ENCODE assay signal across 27 mouse cellular contexts in genomic region chr7:64332686-64333085, GRCm38 (mm10). TPM values are rescaled to one million over a fixed set of nuclear protein-coding genes. Genes with fewer than 3 reads are reported as not detected.
DNase-seq lines count a peak whose midpoint lies in the region; ATAC-seq and TF ChIP-seq lines count a peak whose summit lies in the region.
"Had no signal": no experiment of that assay in that cellular context is flagged by ENCODE, and none has a peak within 500 bp of the region (broad histone marks: within the 10 kb centered on the region; RNA-seq: fewer than 3 reads in every experiment).

No protein-coding gene starts in this region.

- TF ChIP-seq CTCF in lung, adult 2 months (IDR thresholded peaks at IDR 0.05; ENCODE audit: insufficient read depth, low read length): no peak

- no peak overlapping the region for H3ac ChIP-seq in myocyte (ENCODE audit: control insufficient read depth, insufficient read length)

- no peaks in the 10 kb centered on the region; the same call in 1 of the 2 replicates for H3K4me1 ChIP-seq in lung, adult 2 months (ENCODE audit: control insufficient read depth, insufficient read depth, low read length)
- H3K4me1 ChIP-seq: embryonic facial prominence, embryonic 10.5 days; embryonic facial prominence, embryonic 15.5 days; forebrain, embryonic 13.5 days; limb, embryonic 10.5 days; limb, embryonic 15.5 days; liver, embryonic 13.5 days; midbrain, embryonic 10.5 days; neural tube, embryonic 13.5 days had no signal

- DNase-seq in cerebellum, postnatal 4 days (ENCODE audit: low spot score in 2 of 2): no peak
- DNase-seq in left cerebral cortex, postnatal 4 days: peak; percentile 43
- DNase-seq in left cerebral cortex, postnatal 14 days (ENCODE audit: low spot score in 2 of 2): no peak
- DNase-seq in cerebellum, adult 9-10 months: peak; percentile 50
- no peak for DNase-seq in lung, adult 2 months
- DNase-seq in urinary bladder, adult 18-20 months (ENCODE audit: low spot score in 2 of 2): no peak
- DNase-seq: adrenal gland, postnatal 25 days; gastrocnemius, postnatal 25 days; heart, adult 18-20 months; heart, postnatal 4 days; kidney, adult 2 months; kidney, postnatal 36 days; liver, embryonic 13.5 days; lung, adult 18-20 months; lung, postnatal 10 days had no signal

- no peaks in the 10 kb centered on the region for H3K79me2 ChIP-seq in myocyte (ENCODE audit: control insufficient read depth, insufficient read depth)

- intact Hi-C loops in left cerebral cortex, postnatal 4 days (cut with DNase I): no loop called here
- intact Hi-C loops in left cerebral cortex, postnatal 14 days (cut with DNase I): no loop called here

- no peak for TF ChIP-seq POLR2A in myocyte (IDR thresholded peaks at IDR 0.05; ENCODE audit: insufficient read length, low read depth)
- TF ChIP-seq POLR2A in lung, adult 2 months (IDR thresholded peaks at IDR 0.05; ENCODE audit: borderline replicate concordance, extremely low read depth, low read depth, low read length): no peak

- ATAC-seq in cerebellum, adult (ENCODE audit: insufficient number of reproducible peaks, low FRiP score, low TSS enrichment): 0 out of 2 replicates have a peak, but pooled peaks have one; percentile 6
- ATAC-seq: forebrain, embryonic 13.5 days; Patski had no signal

- H3K36me3 ChIP-seq in myocyte (ENCODE audit: control insufficient read depth, insufficient read depth): peaks cover 36% of the 10 kb centered on the region

- no peak overlapping the region for H3K4me2 ChIP-seq in myocyte (ENCODE audit: low read depth)
- H3K4me2 ChIP-seq: embryonic facial prominence, embryonic 15.5 days; forebrain, embryonic 13.5 days; heart, embryonic 11.5 days; hindbrain, embryonic 14.5 days; limb, embryonic 15.5 days; liver, embryonic 13.5 days; neural tube, embryonic 13.5 days had no signal

- 87% methylated on average over 1 of the region's 1 CpGs for WGBS in lung, adult 2 months

- H3K27me3 ChIP-seq in myocyte (ENCODE audit: control insufficient read depth, insufficient read depth, insufficient read length): no peaks in the 10 kb centered on the region
- H3K27me3 ChIP-seq: embryonic facial prominence, embryonic 15.5 days; forebrain, embryonic 13.5 days; limb, embryonic 15.5 days; liver, embryonic 13.5 days; neural tube, embryonic 13.5 days; Patski had no signal

- H3K4me3 ChIP-seq in myocyte: no peak overlapping the region
- no peak overlapping the region for H3K4me3 ChIP-seq in lung, adult 2 months (replicated peaks; ENCODE audit: extremely low read depth, low read depth, low read length)
- H3K4me3 ChIP-seq: embryonic facial prominence, embryonic 10.5 days; embryonic facial prominence, embryonic 15.5 days; forebrain, embryonic 13.5 days; limb, embryonic 10.5 days; limb, embryonic 15.5 days; liver, embryonic 13.5 days; midbrain, embryonic 10.5 days; neural tube, embryonic 13.5 days had no signal

TF ChIP-seq in myocyte, 11 proteins besides CTCF, POLR2A, EP300 and RAD21:
- peak in 2 of 3 experiments; percentile 9 for TF ChIP-seq MYOG (IDR thresholded peaks at IDR 0.05; ENCODE audit: control insufficient read depth in 1 of 3, insufficient read depth in 1 of 3, insufficient read length in 2 of 3, low read depth in 2 of 3)
- no peak for TF ChIP-seq POLR2AphosphoS2 (IDR thresholded peaks at IDR 0.05; ENCODE audit: insufficient read length, low read depth)
- no peak for TF ChIP-seq E2F4 (IDR thresholded peaks at IDR 0.05; ENCODE audit: insufficient read depth)
- TF ChIP-seq MYOD1 (IDR thresholded peaks at IDR 0.05; ENCODE audit: control insufficient read depth in 1 of 3, insufficient read length in 2 of 3, low read depth in 2 of 3): no peak

RNA-seq across cellular contexts. Expression of gene Fan1, which starts 41.2 kb away (rescaled TPM):
- total RNA-seq in left cerebral cortex, postnatal 4 days (2021): 1 to 10 TPM; 8.4 to 9.6 TPM
- total RNA-seq in left cerebral cortex, postnatal 14 days (2021): 1 to 10 TPM; 8.9 to 9.0 TPM
- polyA plus RNA-seq in myocyte (2012; fragmentation: generic; extraction: Trizol): 1.7 TPM
- 2.7 and 3.8 TPM in 2 replicates for polyA plus RNA-seq in lung, adult 2 months (2012; rRNA removed)

RNA-seq across cellular contexts. Expression of gene Mtmr10, which starts 45.2 kb away (rescaled TPM):
- 10 to 100 TPM; 10.5 to 11.8 TPM for total RNA-seq in left cerebral cortex, postnatal 4 days (2021)
- 10 to 100 TPM; 13.4 to 13.9 TPM for total RNA-seq in left cerebral cortex, postnatal 14 days (2021)
- polyA plus RNA-seq in myocyte (2012; fragmentation: generic; extraction: Trizol): 5.6 TPM
- 10.9 and 13.9 TPM in 2 replicates for polyA plus RNA-seq in lung, adult 2 months (2012; rRNA removed)

RNA-seq across cellular contexts. Expression of gene Mphosph10, which starts 59.4 kb away (rescaled TPM):
- total RNA-seq in left cerebral cortex, postnatal 4 days (2021): 10 to 100 TPM; 15.0 to 17.9 TPM
- 10 to 100 TPM; 15.1 to 17.5 TPM for total RNA-seq in left cerebral cortex, postnatal 14 days (2021)
- polyA plus RNA-seq in myocyte (2012; fragmentation: generic; extraction: Trizol): 8.4 TPM
- 0.51 and 1.3 TPM in 2 replicates for polyA plus RNA-seq in lung, adult 2 months (2012; rRNA removed)

RNA-seq across cellular contexts. Expression of gene Mcee, which starts 59.7 kb away (rescaled TPM):
- total RNA-seq in left cerebral cortex, postnatal 4 days (2021): 10 to 100 TPM; 21.4 to 25.6 TPM
- 10 to 100 TPM; 44.3 to 48.7 TPM for total RNA-seq in left cerebral cortex, postnatal 14 days (2021)
- polyA plus RNA-seq in myocyte (2012; fragmentation: generic; extraction: Trizol): 18.9 TPM
- 21.0 and 21.1 TPM in 2 replicates for polyA plus RNA-seq in lung, adult 2 months (2012; rRNA removed)

Comparison
In these comparisons a context has a peak if more than half of its experiments do, and no peak if none do; other contexts are left out.
1. DNase-seq: peak in left cerebral cortex, postnatal 4 days (single experiment) and cerebellum, adult 9-10 months (single experiment); none in cerebellum, postnatal 4 days (0 of 2), left cerebral cortex, postnatal 14 days (0 of 2), lung, adult 2 months (single experiment) and urinary bladder, adult 18-20 months (0 of 2).